Mouse (Mus musculus) embryonic facial prominence, embryonic 14.5 days (tissue): ENCODE measurements at regions not wholly inside any gene's neighbourhood (a gene's known extent, or its start where the extent isn't known, plus 50 kb on each side); places are given as distances from the start of the nearest gene placed in this dataset.
A peak's percentile ranks its signal among the peaks of the same experiment; 100 is the strongest.
"Not testable (repeated sequence)": the region's sequence is repeated elsewhere in the genome, so short reads cannot be mapped to it uniquely, and the experiment has no call there.

Experiments
- ATAC-seq: fragments of 200-750 bp; cut with Nextera tagmentation; 2 replicates; pipeline ENCODE4 v1.8.0; 2017; ENCODE audit warnings: low read depth, moderate number of reproducible peaks, moderate TSS enrichment
- DNase-seq: peaks from one replicate; pipeline ENCODE4 v3.0.0-alpha.2; 2015; ENCODE audit warnings: low spot score
- H3K27ac ChIP-seq: fragments of 300-500 bp; sonication (generic); replicated peaks from 2 replicates; pipeline ENCODE4 v1.5.1; 2014; ENCODE audit warnings: low read depth, mild to moderate bottlenecking, low read length, moderate library complexity
- H3K27me3 ChIP-seq: fragments of 300-500 bp; sonication (generic); replicated peaks from 2 replicates; pipeline ENCODE4 v1.6.1; 2014; ENCODE audit warnings: low read length; ENCODE audit not compliant: control insufficient read depth, insufficient read depth
- H3K36me3 ChIP-seq: fragments of 300-500 bp; sonication (generic); 2 replicates; pipeline ENCODE4 v1.6.1; 2014; ENCODE audit warnings: low read length, mixed read lengths; ENCODE audit not compliant: control insufficient read depth, insufficient read depth
- H3K4me1 ChIP-seq: fragments of 300-500 bp; sonication (generic); 2 replicates; pipeline ENCODE4 v1.6.1; 2014; ENCODE audit warnings: antibody characterized with exemption, low read length; ENCODE audit not compliant: control insufficient read depth, insufficient read depth
- H3K4me2 ChIP-seq: fragments of 300-500 bp; sonication (generic); 2 replicates; pipeline ENCODE4 v1.6.1; 2014; ENCODE audit warnings: low read depth, mild to moderate bottlenecking, low read length, moderate library complexity, mixed read lengths
- H3K4me3 ChIP-seq: fragments of 300-500 bp; sonication (generic); 2 replicates; pipeline ENCODE4 v1.5.1; 2014; ENCODE audit warnings: low read depth, mild to moderate bottlenecking, low read length
- H3K9ac ChIP-seq: fragments of 300-500 bp; sonication (generic); 2 replicates; pipeline ENCODE4 v1.6.1; 2014; ENCODE audit warnings: low read depth, mild to moderate bottlenecking, low read length, moderate library complexity, mixed read lengths
- H3K9me3 ChIP-seq: fragments of 300-500 bp; sonication (generic); 2 replicates; pipeline ENCODE4 v1.6.1; 2016; ENCODE audit warnings: low read length; ENCODE audit not compliant: control insufficient read depth
- WGBS: fragments of 180-500 bp; shearing (Covaris S2); extraction: QIAGEN DNeasy Blood & Tissue Kit; methylation state at CpG from one replicate; pipeline ENCODE4 v1.1.7; 2014; 5-methylcytosine and 5-hydroxymethylcytosine counted together

DNA sequence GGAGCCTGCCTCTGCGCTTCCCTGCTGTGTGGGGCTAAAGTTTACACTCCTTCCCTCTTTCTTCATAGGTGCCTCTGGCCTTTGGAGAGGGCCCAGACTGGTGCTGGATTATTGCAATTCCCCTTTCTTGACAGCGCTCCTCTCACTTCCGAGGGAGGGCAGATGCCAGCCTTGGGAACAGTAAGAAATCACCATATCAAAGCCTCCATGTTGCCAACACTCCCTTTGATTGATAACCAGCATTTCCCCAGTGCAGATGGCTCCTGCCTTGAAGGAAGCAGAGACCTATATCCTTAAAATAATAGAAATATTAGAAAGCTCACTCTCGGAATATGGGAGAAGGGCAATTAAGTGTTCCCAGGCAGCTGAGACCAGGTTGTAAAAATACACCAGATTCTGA is 63.1 kb upstream of the Cep295 start:
- no peaks in the 10 kb centered on the region for H3K27me3 ChIP-seq
- no peak for DNase-seq
- H3K27ac ChIP-seq: no peak overlapping the region
- peaks cover 9% of the 10 kb centered on the region for H3K4me1 ChIP-seq
- H3K9ac ChIP-seq: no peak overlapping the region
- ATAC-seq: no peak
- no peak overlapping the region for H3K4me2 ChIP-seq
- no peak overlapping the region for H3K4me3 ChIP-seq
- no peaks in the 10 kb centered on the region for H3K36me3 ChIP-seq
- no peaks in the 10 kb centered on the region for H3K9me3 ChIP-seq
- WGBS: 53% methylated on average over 4 of the region's 4 CpGs

DNA sequence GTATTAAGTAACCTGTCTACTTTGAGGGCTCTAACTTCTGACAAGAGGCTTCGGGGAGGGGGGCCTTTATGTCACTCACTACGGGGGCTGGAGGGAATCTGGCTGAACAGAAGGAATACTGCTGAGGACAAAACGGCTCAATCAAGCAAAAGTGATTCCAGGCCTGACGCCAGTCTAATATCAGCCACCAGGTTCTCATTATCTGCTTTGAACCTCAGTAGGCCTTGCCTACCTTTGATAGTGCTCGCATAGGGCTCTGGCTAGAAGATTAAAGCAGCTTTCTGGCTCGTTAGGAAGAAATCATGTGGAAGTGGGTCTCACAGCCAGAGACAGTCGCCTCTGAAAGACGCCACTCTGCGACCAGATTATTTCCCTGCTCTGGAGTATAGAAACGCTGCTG is 64.3 kb upstream of the Cep295 start:
- Histone ChIP-seq H3K4me2 (no peak overlapping the region; the same call in 1 of the 2 replicates), H3K9ac (no peak overlapping the region), H3K36me3 (no peaks in the 10 kb centered on the region), H3K4me3 (no peak overlapping the region), H3K9me3 (no peaks in the 10 kb centered on the region), H3K27me3 (no peaks in the 10 kb centered on the region), H3K4me1 (peaks cover 9% of the 10 kb centered on the region), H3K27ac (0 out of 2 replicates have a peak overlapping the region, but pooled peaks have one; percentile 10)
- ATAC-seq (0 out of 2 replicates have a peak, but pooled peaks have one; percentile 22), DNase-seq (peak; percentile 14)
- WGBS: 14% methylated on average over 10 of the region's 10 CpGs

DNA sequence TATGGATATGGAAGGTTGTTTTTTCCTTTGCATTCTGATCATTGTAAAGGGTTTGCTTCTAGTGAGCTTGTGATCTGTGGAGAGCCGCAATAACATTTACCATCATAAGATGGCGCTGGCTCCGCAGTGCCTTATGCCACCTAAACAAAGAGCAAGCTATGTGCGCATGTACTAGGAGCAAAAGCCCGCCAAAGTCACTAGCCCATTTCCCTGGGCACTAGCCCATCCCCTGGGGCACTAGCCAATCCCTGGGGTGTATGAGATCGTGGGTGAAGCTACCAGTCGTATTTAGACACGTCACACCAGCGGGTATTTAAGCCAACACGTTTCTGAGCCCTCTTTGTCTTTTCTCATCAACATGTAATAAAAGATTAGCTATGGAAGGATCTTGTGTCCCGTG is 59.0 kb upstream of the Smco4 start:
- H3K27me3 ChIP-seq, H3K9me3 ChIP-seq, H3K9ac ChIP-seq, H3K4me1 ChIP-seq, ATAC-seq, DNase-seq, H3K4me3 ChIP-seq, H3K36me3 ChIP-seq, H3K4me2 ChIP-seq, H3K27ac ChIP-seq: not testable (repeated sequence)
- 60% methylated on average over 11 of the region's 11 CpGs for WGBS

DNA sequence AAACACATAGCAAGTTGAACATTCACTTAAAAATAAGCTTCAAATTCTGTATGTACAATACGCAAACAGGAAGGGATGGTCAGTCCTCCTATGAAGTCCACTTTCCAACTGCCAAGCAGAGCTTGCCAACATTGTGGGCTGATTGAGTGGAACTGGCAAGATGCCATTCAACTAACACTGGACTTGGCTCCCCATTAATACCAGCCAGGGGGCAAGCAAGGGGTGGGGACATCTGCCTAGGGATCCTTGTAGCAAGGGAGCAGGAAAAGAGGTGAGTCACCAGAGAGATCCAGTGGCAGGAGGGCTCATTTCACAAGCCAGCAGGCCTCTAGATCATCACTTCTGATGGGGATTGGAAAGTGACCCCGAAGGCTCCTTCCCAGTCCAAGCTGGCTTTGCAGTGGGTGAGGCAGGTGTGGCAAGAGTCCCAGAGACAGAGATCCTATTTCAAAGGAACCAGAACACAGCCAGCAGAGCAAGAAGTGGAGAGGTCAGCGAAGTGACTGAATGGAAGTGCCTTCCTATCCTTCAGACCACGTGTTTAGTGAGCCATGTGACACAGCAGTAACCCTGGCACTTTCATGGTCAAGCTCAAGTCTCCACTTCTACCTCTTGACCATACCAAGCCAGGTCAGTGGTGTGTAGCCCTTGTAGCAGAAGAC is 53.8 kb upstream of the Smco4 start:
- WGBS: 58% methylated on average over 4 of the region's 4 CpGs
- no peak for ATAC-seq
- no peak for DNase-seq

DNA sequence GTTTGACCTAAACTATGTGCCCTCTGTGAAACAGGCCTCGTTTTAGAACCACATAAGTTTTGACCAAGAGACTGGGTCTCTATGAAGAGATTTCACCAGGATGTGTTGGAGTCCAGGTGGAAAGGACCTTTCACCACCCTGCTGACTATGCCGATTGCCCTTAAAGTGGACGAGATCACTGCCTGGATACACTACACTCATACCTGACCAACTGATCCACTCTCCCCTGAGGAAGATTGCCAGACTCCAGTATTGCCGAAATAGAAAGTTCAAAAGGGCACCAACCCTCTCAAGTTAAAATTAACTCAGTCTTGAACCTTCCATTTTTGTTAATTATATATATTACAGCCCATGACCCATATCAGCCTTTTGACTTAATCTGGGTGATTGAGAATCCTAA is 51.1 kb upstream of the Smco4 start:
- 77% methylated on average over 4 of the region's 4 CpGs for WGBS

More for the DNA sequence above, 53.8 kb upstream of the Smco4 start:
- no peaks in the 10 kb centered on the region for H3K4me1 ChIP-seq
- H3K36me3 ChIP-seq: no peaks in the 10 kb centered on the region
- no peak overlapping the region for H3K9ac ChIP-seq
- no peak overlapping the region for H3K4me2 ChIP-seq
- no peak overlapping the region for H3K27ac ChIP-seq
- H3K9me3 ChIP-seq: no peaks in the 10 kb centered on the region
- H3K4me3 ChIP-seq: no peak overlapping the region
- no peaks in the 10 kb centered on the region for H3K27me3 ChIP-seq

More for the DNA sequence above, 51.1 kb upstream of the Smco4 start:
- no peak overlapping the region for H3K9ac ChIP-seq
- H3K4me3 ChIP-seq: no peak overlapping the region
- DNase-seq: no peak
- H3K27ac ChIP-seq: no peak overlapping the region
- no peaks in the 10 kb centered on the region for H3K4me1 ChIP-seq
- H3K4me2 ChIP-seq: no peak overlapping the region
- no peaks in the 10 kb centered on the region for H3K9me3 ChIP-seq
- no peaks in the 10 kb centered on the region for H3K36me3 ChIP-seq
- H3K27me3 ChIP-seq: no peaks in the 10 kb centered on the region
- no peak for ATAC-seq
